Mouse (Mus musculus) 3134 (cell line): ENCODE results near the gene Cplx1.
"Not testable (repeated sequence)": the region's sequence is repeated elsewhere in the genome, so short reads cannot be mapped to it uniquely, and the experiment has no call there.

Experiments
- DNase-seq: peaks from one replicate; pipeline ENCODE4 v3.0.0-alpha.2; 2011; ENCODE audit warnings: low spot score; ENCODE audit not compliant: insufficient read length; ENCODE audit errors: extremely low read depth

Cplx1 gene

DNA sequence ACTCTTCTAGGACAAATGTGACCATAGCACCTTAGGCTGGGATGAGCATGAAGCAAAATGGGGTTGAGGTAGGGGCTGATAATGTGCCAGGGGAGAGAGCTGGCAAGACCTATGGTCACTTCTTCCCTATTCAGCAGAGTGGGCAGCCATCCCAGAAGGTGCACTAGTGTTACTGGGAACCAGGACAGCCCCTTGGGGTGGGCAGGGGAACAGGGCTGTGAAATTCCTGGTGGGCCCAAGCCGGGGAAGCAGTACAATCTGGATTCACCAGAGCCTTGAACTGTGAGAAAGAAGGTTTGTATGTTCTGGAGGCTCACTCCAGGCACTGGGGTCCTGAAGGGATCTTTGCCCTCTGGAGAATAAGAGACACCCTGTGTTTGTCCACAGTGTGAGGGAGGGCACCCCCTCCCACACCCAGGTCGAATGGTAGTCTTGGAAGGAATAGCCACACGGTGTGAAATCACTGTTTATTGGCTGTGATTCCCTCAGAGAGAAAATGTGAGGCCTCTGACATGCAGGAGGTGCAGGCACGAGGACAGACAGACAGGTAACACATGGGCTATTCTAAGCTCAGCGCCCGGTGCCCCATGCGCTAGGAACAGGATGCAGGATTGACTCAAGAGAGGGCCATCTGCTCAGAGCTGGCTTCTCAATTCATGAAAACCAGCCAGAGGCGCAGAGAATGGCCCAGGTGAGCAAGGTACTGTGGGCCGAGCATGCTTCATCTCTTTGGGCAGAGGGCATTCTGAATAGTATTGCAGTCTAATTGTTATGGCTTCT is 31.5 kb downstream of the Cplx1 start:
- no peak for DNase-seq

DNA sequence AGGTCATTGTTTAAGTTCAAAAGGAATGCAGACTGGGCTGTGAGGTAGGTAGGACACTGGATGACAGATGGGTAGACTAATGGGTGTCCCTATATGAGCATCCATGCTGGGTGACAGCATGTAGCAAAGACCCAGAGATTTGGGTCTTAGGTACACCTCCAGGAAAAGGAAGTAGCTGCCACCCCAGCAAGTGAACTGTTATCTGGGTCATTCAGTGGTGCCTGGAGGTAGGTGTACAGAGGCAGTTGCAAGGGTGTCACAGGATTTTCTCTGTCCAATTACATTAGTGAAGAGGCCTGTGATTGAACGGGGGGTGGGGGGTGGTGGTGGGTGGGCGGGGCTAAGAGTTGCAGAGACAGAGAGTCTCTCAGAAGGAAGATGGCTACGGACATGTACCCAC is 33.2 kb downstream of the Cplx1 start:
- DNase-seq, result no peak

- no peak for DNase-seq
Observed at GRCm38 (mm10) chr5:108515581-108516361, 34.1 kb downstream of the Cplx1 start.

DNA sequence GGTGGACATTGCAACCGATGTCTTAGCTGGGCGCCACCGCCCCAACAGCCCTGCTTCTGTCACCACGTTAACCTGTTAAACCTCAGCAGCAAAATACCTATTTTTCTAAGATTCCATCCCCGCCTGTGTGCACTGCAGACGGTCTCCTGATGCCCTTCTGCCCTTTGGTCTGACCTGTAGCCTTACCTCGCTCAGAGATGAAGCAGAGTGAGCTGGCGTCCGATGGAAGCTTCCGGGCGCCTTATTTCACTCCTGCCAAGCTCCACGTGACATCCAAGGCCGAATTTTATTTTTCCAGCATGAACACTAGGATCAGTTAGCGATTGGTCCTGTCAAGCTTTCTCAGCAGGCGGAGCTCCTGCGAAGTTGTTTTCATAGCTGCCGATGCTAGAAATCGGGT is 47.5 kb downstream of the Cplx1 start:
- DNase-seq, result no peak

GRCm38 (mm10) chr5:108501573-108501972 is 48.3 kb downstream of the Cplx1 start:
- no peak for DNase-seq

DNA sequence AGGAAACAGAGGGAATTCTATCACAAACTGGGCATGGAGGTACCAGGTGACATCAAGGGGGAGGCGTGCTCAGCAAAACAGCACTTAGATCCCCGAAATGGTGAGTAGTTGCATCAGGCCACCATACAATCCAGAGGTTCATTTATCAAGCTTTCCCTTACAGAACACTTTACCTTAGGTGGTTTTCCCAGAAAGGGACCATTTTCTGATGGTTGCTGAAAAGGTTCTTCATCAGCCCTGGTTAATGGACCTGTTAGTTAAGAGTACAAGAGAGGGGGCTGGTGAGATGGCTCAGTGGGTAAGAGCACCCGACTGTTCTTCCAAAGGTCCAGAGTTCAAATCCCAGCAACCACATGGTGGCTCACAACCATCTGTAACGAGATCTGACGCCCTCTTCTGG is 63.7 kb downstream of the Cplx1 start:
- DNase-seq, result not testable (repeated sequence)

GRCm38 (mm10) chr5:108485239-108485638 is 64.6 kb downstream of the Cplx1 start:
- DNase-seq, result no peak

DNA sequence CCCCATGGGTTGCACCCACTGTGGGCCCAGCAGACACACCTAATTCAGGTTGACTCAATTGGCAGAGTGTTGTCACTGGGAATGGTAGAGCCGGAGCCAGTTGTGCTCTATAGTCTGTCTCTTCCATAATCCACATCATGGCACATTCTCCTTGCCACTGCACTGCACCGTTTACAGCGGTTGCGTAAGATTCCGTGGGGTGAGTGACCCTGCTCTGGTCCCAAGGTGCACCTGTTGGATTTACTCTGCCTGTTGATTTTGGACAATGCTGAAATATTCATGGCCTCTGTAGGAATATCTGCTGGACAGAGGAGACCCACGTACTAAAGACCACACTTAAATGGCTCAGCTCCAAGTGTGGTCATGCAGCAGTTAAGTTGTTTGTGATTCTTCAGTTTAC is 66.8 kb downstream of the Cplx1 start:
- no peak for DNase-seq

DNA sequence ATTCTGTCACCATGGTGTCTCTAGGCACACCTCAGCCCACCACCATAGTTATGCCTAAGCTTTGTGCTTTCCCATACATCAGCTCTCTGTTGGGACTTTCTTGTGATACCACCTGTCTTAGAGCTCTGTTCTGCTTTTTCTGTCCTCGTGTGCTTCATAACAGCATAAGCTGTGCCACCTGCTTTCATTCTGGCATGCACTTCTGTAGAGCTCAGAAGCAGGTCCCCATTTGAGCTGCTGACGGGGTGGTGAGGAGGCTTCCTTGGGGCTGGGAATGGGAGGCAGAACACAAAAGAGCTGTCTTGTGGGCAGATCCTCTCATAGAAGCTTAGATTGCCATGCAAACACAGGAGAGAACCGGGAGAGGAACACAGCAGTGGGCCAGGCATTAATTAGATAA is 73.8 kb downstream of the Cplx1 start:
- DNase-seq, result no peak

DNA sequence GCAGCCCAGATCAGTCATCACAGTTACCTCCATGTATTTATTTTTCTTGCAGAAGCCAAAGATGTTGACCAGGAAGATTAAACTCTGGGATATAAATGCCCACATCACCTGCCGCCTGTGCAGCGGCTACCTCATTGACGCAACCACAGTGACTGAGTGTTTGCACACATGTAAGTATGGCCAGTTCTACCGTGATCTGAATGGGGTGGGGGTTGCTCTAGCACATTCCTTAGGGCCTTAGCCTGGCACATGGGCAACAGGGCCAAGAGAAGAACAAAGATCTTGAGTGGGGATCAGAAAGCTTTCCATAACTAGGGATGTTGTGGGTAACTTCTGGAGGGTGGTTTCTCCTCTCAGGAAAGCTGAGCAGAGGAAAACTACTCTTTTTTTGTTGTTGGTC is 76.1 kb downstream of the Cplx1 start:
- DNase-seq, result no peak

- DNase-seq, result no peak
Observed at GRCm38 (mm10) chr5:108469617-108470016, 80.2 kb downstream of the Cplx1 start.
